In genomic region chr8:3392771-3393710, GRCm38 (mm10) we compare ENCODE assay signal across 8 mouse cellular contexts. TPM values are rescaled to one million over a fixed set of nuclear protein-coding genes. Genes with fewer than 3 reads are reported as not detected.
A peak's percentile ranks its signal among the peaks of the same experiment; 100 is the strongest.
DNase-seq lines count a peak whose midpoint lies in the region; ATAC-seq and TF ChIP-seq lines count a peak whose summit lies in the region.

Gene Arhgef18, plus strand, starts transcription at chr8:3393006.

- peak; percentile 13; the same call in 1 of the 2 replicates for TF ChIP-seq CTCF in forebrain, postnatal 0 days (IDR thresholded peaks at IDR 0.05; ENCODE audit: low read depth)

- peak; percentile 87 for DNase-seq in MN1 (ENCODE audit: low spot score)
- peak; percentile 75 for DNase-seq in cerebellum, adult 8-10 months
- peak; percentile 84 for DNase-seq in forebrain, postnatal 0 days
- DNase-seq in heart, postnatal 25 days (ENCODE audit: low spot score): peak; percentile 80
- peak; percentile 84 for DNase-seq in large intestine, adult 2 months (ENCODE audit: low read depth, low spot score)

- H3K36me3 ChIP-seq in forebrain, postnatal 0 days (ENCODE audit: insufficient read depth): peaks cover 2% of the 10 kb centered on the region; the same call in 1 of the 2 replicates
- peaks cover 5% of the 10 kb centered on the region; the same call in 1 of the 2 replicates for H3K36me3 ChIP-seq in liver, embryonic 15.5 days (replicated peaks)
- H3K36me3 ChIP-seq in neural tube, embryonic 12.5 days: peaks cover under 1% of the 10 kb centered on the region; the same call in 1 of the 2 replicates
- H3K36me3 ChIP-seq in stomach, embryonic 16.5 days (ENCODE audit: control insufficient read depth, insufficient read depth, low read length): no peaks in the 10 kb centered on the region

- no peaks in the 10 kb centered on the region for H3K9me3 ChIP-seq in forebrain, postnatal 0 days (ENCODE audit: low read length)
- H3K9me3 ChIP-seq in liver, embryonic 15.5 days (replicated peaks): no peaks in the 10 kb centered on the region
- H3K9me3 ChIP-seq in neural tube, embryonic 12.5 days: no peaks in the 10 kb centered on the region
- H3K9me3 ChIP-seq in stomach, embryonic 16.5 days (replicated peaks; ENCODE audit: control insufficient read depth, low read length): no peaks in the 10 kb centered on the region

- peak within 1 kb of the TSS; percentile 58 for H3K4me3 ChIP-seq in forebrain, postnatal 0 days (ENCODE audit: low read depth, low read length)
- H3K4me3 ChIP-seq in liver, embryonic 15.5 days (replicated peaks): peak within 1 kb of the TSS; percentile 67
- H3K4me3 ChIP-seq in neural tube, embryonic 12.5 days: peak within 1 kb of the TSS; percentile 76
- H3K4me3 ChIP-seq in stomach, embryonic 16.5 days (replicated peaks; ENCODE audit: low read length): peak within 1 kb of the TSS; percentile 75

- H3K4me2 ChIP-seq in forebrain, postnatal 0 days (ENCODE audit: low read depth): peak within 1 kb of the TSS; percentile 85
- H3K4me2 ChIP-seq in liver, embryonic 15.5 days: peak within 1 kb of the TSS; percentile 72
- H3K4me2 ChIP-seq in neural tube, embryonic 12.5 days (replicated peaks): peak within 1 kb of the TSS; percentile 71
- H3K4me2 ChIP-seq in stomach, embryonic 16.5 days (ENCODE audit: low read depth, low read length): peak within 1 kb of the TSS; percentile 76

- WGBS in forebrain, postnatal 0 days: 2% methylated on average over 48 of the region's 48 CpGs
- 8% methylated on average over 48 of the region's 48 CpGs for WGBS in large intestine, adult 2 months
- WGBS in liver, embryonic 15.5 days (ENCODE audit: insufficient replicate concordance): 5% methylated on average over 48 of the region's 48 CpGs
- WGBS in neural tube, embryonic 12.5 days: 1% methylated on average over 48 of the region's 48 CpGs
- WGBS in stomach, embryonic 16.5 days: 2% methylated on average over 48 of the region's 48 CpGs

- ATAC-seq in forebrain, postnatal 0 days: peak; percentile 99
- ATAC-seq in liver, embryonic 15.5 days (ENCODE audit: insufficient read depth): peak; percentile 98
- ATAC-seq in neural tube, embryonic 12.5 days (ENCODE audit: low FRiP score, low read depth): peak; percentile 94
- peak; percentile 97 for ATAC-seq in stomach, embryonic 16.5 days (ENCODE audit: insufficient read depth, low FRiP score)

- peaks cover 15% of the 10 kb centered on the region; the same call in 1 of the 2 replicates for H3K4me1 ChIP-seq in forebrain, postnatal 0 days (ENCODE audit: insufficient read depth)
- H3K4me1 ChIP-seq in liver, embryonic 15.5 days (replicated peaks): peaks cover 44% of the 10 kb centered on the region
- H3K4me1 ChIP-seq in neural tube, embryonic 12.5 days: peaks cover 20% of the 10 kb centered on the region
- H3K4me1 ChIP-seq in stomach, embryonic 16.5 days (ENCODE audit: control insufficient read depth, insufficient read depth, low read length): peaks cover 19% of the 10 kb centered on the region

- H3K27me3 ChIP-seq in forebrain, postnatal 0 days (ENCODE audit: insufficient read depth, low read length): no peaks in the 10 kb centered on the region
- H3K27me3 ChIP-seq in liver, embryonic 15.5 days: no peaks in the 10 kb centered on the region
- no peaks in the 10 kb centered on the region for H3K27me3 ChIP-seq in neural tube, embryonic 12.5 days (replicated peaks)
- H3K27me3 ChIP-seq in stomach, embryonic 16.5 days (ENCODE audit: control insufficient read depth, insufficient read depth, low read length): no peaks in the 10 kb centered on the region

- H3K27ac ChIP-seq in forebrain, postnatal 0 days (ENCODE audit: low read depth, low read length): 0 out of 2 replicates have a peak within 1 kb of the TSS, but pooled peaks have one; percentile 17
- H3K27ac ChIP-seq in liver, embryonic 15.5 days (replicated peaks): peak within 1 kb of the TSS; percentile 41
- H3K27ac ChIP-seq in neural tube, embryonic 12.5 days: no peak within 1 kb of the TSS
- 0 out of 2 replicates have a peak within 1 kb of the TSS, but pooled peaks have one; percentile 17 for H3K27ac ChIP-seq in stomach, embryonic 16.5 days (ENCODE audit: low read length)

- intact Hi-C loops in heart, postnatal 25 days (cut with DNase I): loop anchor here (2.0 kb wide), 1 partner anchor 30 kb away; no protein-coding TSS in a partner anchor

- peak within 1 kb of the TSS; percentile 57 for H3K9ac ChIP-seq in forebrain, postnatal 0 days
- H3K9ac ChIP-seq in liver, embryonic 15.5 days: peak within 1 kb of the TSS; percentile 61
- peak within 1 kb of the TSS; percentile 79 for H3K9ac ChIP-seq in neural tube, embryonic 12.5 days
- H3K9ac ChIP-seq in stomach, embryonic 16.5 days (ENCODE audit: low read length): peak within 1 kb of the TSS; percentile 80

RNA-seq across cellular contexts. Expression of gene Arhgef18, which starts in this region (rescaled TPM):
- 39.4 and 41.6 TPM in 2 replicates for total RNA-seq in forebrain, postnatal 0 days (2014; rRNA removed)
- polyA plus RNA-seq in forebrain, postnatal 0 days (2015; fragmentation: Nextera tagmentation; extraction: Ambion mirVana): 4.5 and 6.8 TPM in 2 replicates
- 10 to 100 TPM; 20.0 to 20.3 TPM for total RNA-seq in heart, postnatal 25 days (2021)
- 17.5 and 24.2 TPM in 2 replicates for polyA plus RNA-seq in large intestine, adult 2 months (2012; rRNA removed)
- polyA plus RNA-seq in liver, embryonic 15.5 days (2015; fragmentation: Nextera tagmentation; extraction: Ambion mirVana): 1.8 and 2.2 TPM in 2 replicates
- 12.1 and 13.4 TPM in 2 replicates for polyA plus RNA-seq in neural tube, embryonic 12.5 days (2016; fragmentation: Nextera tagmentation; extraction: Ambion mirVana)
- 10.0 and 10.5 TPM in 2 replicates for polyA plus RNA-seq in stomach, embryonic 16.5 days (2015; fragmentation: Nextera tagmentation; extraction: Ambion mirVana)
